Mouse (Mus musculus) kidney, adult 2 months (tissue): ENCODE results near the gene Car12.

ENCODE experiments used
- CTCF ChIP-seq: fragments of 200-500 bp; conservative IDR thresholded peaks from 2 replicates; pipeline ENCODE4 v1.5.1; 2011; ENCODE audit warnings: low read depth, mild to moderate bottlenecking, control low read depth, low read length, moderate library complexity, mixed read lengths; ENCODE audit not compliant: insufficient read depth, insufficient read length
- POLR2A ChIP-seq: fragments of 200-500 bp; IDR thresholded peaks from one replicate; pipeline ENCODE4 v1.6.1; 2011; ENCODE audit warnings: low read depth, low read length, control low read depth

DNA sequence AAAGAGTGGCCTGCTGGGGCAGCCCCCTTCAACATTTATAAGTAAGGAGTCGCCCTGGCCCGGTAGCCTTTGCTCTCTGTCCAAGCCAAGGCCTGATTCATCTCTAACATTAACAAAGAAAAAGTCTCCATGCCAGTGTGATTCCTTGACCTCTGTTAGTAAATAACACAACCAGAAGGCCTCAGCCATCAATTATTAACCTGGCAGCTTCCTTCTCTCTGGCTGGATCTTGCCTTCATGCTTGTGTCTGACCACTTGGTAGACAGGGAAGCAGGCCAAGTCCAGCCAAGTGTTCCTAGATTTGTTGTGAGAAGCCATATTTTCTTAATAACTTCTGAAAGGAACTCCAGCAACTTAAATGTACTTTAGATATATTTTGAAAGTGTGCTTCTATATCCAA, 23.1 kb downstream of the Car12 start:
- TF ChIP-seq CTCF (no peak), POLR2A (no peak)
